Mouse (Mus musculus): Measurements from ENCODE around the gene Lrrc8b.
A peak's percentile ranks its signal among the peaks of the same experiment; 100 is the strongest.

Gene Lrrc8b

DNA sequence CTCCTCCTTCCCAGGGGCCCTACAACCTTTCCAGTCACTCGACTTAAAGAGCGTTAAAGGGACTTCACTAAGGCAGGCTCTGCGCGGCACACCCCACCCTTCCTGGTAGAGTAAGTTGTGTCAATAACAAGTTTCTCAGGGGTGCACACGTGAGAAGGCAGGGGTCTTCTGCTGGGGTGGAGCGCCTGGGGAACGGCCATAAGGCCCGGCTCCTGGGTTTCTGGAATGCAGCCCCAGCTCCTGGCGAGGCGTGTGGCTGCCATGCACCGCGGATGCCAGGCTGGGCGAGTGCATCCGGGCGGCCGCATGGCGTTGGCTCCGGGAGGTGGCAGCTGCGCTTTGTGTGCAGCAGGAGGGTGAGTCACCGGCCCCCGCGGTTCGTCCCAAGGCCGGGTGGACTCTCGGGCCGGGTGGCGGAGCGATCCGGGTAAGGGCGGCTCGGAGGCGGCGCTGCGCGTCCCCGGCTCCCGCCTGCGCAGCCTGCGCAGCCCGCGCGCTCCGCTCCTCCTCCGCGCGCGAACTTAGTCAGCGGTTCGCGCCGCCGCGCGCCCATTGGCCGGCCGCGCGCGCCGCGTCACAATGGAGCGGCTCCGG, at the start of gene Lrrc8b:
Lrrc8b (plus strand) TSS at position 578 of the 594 bp plus-strand sequence.
- peak; percentile 85 for DNase-seq

DNA sequence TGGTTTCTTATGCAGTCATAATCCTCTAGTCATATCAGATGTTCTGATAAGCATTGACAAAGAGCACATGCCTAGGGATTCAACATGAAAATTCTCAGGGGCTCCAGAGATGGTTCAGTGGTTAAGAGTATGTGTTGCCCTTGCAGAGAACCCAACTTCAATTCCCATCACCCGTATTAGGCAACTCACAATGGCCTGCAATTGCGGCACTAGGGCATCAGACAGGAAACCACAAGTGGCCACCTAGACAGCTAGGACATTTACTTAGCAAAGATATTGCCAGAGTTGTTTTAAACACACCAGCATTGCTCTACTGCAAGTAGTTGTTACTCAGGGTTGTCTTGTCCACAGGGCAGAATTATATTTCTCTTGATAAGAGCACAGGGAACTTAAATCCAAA, 34.1 kb upstream of the Lrrc8b start:
- DNase-seq = no peak

DNA sequence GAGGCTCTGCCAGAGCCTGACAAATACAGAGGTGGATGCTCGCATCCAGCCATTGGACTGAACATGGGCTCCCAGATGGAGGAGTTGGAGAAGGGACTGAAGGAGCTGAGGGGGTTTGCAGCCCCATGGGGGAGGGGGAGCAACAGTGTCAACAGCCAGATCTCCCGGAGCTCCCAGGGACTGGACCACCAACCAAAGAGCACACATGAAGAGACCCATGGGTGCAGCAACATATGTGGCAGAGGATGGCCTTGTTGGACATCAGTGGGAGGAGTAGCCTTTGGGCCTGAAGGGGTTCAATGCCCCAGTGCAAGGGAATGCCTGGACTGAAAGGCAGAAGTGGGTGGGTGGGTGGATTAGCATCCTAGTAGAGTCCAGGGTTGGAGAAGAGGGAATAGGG, 25.2 kb upstream of the Lrrc8b start:
- no peak for DNase-seq

DNA sequence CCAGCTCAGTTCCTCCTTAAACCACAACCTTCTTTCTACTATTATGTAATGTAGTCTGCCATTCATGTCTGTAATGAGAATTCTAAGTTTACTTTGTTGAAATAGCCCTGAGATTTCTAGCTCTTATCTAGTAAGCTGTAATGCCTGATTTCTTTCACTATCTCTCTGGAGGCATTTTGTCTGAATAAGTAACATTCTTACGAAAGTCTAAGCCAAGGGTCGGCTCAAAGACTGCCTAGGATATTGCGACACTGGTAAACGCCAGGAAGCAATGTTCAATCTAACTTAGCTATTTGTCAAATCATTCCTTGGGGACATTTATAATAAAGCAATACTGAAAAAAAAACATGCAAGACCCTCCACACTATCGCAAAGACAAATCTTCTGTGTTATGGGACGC, 21.8 kb upstream of the Lrrc8b start:
- DNase-seq = no peak

DNA sequence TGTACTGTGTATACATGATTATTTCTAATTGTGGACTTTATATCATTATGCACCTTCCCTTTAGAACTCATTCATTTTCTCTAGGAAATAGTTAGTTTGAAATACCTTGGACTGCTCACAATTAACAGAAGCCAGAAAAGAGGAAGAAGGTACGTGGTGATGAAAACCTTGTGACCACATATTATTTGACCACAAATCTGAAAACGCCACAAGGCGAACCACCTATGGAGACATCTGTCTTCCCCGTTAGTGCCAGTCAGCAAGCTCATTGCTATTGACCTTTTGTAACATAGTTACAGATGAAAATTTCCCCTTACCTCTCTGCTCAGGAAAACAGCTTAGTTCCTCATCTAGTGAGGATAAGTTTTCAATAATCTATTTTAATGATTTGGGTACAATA, 20.4 kb upstream of the Lrrc8b start:
- no peak for DNase-seq

DNA sequence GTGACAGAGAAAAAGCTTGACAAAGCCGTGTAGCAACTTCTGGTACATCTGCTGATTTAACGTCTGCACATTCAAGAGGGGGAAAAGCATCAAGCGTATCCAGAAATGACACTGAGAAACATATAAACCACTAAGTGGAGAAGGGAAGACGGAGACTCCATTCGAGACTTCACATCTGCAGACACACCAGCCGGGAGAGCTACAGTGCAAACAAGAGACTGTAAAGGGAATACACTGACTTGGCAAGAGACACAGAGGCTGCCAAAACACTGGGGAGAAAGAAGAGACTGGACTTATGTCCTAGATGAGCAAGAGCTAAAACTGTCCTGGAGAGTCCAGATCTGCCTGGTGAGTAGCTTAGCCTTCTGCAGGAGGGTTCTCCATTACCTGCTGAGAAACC, 16.6 kb upstream of the Lrrc8b start:
- no peak for DNase-seq

DNA sequence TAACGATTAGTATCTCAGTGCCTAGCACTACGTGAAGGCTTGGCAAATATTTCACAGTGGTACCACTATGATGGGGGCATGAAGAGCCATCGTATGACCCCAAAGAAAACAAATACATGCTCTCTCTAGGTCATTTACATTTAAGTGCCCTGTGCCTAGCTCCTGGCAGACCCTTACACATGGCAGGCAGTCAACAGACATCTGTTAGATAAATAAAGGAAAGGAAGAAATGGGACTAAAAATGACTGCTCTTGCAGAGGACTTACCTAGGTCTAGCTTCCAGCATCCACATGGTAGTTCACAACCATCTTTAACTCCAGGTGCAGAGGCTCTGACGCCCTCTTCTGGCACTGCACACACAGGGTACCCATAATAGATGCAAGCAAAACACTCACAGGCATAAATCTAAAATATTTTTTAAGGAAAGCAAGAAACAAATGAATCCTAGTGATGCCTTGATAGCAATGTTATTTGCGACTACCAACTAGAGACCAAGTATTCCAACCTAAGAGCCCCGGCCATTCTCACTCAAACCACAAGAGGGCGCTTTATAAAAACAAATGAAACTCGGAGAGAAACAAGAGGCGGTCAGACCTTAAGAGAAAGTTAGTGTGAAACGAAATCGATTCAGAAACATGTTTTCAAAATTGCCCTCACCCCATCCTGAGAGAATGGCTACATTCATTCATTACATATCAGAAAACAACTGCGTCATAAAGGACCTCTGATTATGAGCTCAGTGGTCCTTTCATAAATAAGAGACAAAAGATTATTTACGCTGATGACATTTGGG, 15.7 kb upstream of the Lrrc8b start:
- DNase-seq = peak; percentile 75

DNA sequence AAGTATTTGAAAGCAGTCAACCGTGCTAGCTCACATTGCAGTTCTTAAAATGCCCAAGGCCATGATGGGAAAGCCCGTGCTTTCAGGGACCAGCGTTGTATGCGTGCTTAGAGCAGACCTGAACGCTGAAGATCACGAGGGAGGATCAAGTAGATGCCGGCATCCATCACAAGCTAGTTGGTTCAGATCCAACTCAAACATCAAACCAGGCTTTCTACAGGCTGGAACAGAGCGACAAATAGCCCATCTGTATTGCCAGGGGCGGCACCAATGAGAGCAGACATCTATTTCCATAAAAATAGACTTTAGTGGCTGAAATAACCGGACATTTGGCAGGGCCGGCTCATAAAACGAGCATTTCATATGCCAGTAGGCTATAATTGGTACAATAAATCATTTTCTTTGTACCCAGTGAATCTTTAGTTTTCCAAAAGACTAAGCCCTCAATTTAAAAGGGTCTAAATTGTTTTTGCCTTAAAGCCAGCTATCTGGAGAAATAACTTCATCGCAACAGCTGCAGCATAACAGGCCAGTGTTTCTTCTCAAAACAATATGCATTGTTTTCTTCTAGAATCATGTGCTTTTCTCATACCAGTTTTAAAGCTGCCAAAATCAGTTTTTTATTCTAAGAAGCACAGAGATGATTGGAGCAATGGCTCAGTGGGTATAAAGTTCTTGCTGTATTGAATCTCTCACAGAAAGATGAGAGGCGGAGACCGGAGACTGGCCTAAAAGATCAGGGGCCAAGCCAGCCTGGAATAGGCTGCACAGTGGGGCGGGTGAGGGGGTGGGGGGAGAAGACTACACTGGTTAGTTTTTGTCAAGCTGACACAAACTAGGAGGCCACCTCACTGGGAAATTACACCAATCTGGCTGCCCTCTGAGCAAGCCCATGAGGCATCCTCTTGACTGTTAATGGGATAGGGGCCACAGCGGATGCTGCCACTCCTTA, 14.9 kb upstream of the Lrrc8b start:
- peak; percentile 13 for DNase-seq

DNA sequence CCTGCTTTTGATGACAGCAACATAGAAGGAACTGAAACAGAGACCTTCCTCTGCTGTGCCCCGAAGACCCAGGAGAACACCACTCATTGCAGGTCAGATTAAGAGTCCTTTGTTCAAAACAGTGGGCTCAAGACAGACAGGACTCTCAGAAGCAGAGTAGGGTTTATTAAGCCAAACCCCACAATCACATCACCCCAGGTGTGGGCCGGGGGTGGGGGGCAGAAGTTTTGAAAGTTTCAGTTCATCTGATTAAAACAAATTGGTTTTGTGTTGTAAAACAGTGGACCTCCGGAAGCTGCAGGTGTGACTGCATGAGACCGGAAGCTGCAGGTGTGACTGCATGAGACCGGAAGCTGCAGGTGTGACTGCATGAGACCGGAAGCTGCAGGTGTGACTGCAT, 14.0 kb upstream of the Lrrc8b start:
- DNase-seq = no peak

DNA sequence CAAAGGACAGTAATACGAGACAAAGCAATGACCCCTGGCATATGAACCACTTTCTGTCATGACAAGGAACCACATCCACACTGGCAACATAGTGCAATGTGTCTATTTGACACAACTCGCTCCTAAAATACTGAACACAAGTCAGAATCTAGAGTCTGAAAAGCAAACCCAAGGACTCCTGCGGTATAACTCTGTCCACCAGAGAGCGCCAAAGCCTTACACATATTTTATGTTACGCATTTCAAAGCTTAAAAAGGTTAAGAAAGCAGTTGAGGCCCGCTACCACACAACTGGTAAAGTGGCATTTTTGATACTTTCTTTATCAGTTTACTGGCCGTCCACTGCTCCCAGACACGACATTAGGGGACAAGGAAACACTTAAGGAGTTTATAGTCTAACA, 10.6 kb upstream of the Lrrc8b start:
- DNase-seq = peak; percentile 84

DNA sequence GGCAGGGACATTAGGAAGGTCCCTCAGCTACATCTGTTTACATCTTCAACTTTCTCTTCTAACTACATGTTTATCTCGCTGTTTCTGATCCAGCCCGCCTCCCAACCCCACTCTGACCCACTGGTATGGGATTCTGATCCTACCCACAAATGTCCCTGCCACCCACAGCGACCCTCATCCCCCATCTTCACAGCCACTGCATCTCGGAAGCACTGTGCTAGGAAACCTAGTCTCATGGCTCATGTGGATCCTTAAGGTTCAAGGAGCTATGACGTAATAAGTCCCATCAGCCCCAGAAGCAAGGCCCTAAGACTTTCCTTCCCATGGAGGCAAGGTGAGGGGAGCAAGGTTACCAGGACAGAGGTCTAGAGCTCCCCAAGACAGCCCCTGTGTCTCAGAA, 7.9 kb upstream of the Lrrc8b start:
- no peak for DNase-seq

DNA sequence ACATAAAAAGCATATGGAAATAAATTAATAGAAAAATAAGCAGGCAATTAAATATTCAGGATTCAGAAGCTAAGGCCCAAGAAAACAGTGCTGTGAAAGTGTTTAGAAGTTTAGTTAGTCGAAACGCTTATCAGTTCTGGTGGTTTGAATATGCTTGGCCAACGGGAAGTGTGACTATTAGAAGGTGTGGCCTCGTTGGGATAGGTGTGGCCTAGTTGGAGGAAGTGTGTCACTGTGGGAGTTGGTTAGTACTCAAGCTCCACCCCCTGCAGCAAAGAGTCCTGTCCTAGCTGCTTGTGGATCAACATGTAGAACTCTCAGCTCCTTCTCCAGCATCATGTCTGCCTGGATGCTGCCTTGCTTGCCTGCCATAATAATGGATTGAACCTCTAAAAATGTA, 6.5 kb upstream of the Lrrc8b start:
- DNase-seq = no peak

DNA sequence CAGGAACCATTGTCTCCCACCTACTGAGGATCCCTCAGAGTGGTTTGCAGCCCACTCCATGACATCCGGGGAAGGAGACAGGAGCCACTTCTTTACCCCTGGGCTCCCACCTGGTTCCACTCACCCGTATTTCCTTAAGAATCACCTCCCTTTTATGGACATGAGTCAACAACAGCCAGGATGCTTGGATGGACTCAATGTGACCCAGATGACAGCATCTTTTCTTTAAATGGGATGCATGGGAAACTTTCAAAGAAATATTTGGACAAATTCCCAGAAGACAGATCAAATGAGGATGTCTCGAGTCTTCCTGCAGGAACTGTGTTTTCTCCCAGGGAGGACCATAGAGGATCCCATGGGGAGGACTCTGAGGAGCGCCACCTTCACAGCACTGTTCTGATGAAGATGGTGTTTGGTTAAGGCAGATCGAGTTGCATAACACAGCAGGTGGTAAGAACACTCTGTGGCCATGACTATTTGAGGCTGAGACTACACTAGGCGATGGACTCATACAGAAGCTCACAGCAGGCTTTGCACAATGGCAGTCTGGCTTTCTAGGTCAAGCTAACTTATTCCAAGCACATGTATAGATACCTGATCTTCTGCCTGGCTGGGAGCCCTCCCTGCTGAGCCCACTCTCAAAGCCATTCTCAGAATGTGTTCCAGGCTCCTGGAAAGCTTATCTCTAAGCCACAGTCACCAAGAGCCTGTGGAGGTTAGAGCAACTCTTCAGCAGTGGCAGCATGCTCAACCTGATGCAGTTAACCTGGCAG, 4.9 kb upstream of the Lrrc8b start:
- no peak for DNase-seq

DNA sequence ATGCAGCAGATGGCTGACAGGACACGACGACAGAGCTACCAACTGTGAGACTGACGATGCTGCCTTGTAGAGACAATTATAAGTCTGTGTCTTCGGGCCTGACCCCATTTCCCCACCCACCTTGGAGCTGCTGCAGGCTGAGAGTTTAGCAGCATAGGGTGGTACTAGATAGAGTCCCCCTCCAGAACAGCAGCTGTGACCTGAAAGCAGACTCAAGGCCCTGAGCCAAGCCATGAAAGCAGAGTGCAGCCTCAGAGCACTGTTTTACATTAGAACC, 4.3 kb upstream of the Lrrc8b start:
- DNase-seq = no peak

DNA sequence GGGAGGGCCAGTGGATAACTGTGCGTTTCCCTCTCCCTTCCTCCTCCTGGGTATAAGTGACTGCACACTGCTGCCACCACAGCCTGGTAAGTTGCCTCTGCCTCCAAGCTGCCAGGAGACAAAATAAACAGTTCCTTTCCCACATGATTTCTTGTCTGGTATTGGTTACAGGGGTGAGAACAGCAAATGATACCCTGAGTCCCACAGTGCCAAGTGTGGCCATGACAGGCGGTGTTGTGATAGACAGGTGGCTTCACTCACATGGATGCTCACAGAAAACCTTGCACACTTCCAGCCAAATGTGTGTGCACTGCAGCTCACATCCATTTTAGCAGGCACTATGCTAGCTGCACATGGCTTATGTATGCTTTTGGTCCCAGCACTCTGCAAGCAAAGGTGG, 3.8 kb upstream of the Lrrc8b start:
- no peak for DNase-seq

DNA sequence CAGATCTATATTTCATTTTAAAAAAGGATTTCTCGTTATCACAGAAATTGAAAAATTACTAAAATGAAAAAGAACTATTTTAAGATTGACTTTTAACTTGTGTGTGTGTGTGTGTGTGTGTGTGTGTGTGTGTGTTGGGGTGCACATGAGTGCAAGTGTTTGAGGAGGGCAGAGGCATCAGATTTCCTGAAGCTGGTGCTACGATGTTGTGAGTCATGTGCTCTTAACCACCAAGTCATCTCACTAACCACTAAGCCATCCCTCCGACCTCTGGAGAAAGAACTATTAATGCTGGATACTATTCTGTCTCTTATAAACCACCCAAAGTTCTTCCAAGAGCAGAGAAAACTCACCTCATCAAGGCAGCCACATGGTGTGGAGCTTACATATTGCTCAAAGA, 2.9 kb upstream of the Lrrc8b start:
- DNase-seq = no peak

DNA sequence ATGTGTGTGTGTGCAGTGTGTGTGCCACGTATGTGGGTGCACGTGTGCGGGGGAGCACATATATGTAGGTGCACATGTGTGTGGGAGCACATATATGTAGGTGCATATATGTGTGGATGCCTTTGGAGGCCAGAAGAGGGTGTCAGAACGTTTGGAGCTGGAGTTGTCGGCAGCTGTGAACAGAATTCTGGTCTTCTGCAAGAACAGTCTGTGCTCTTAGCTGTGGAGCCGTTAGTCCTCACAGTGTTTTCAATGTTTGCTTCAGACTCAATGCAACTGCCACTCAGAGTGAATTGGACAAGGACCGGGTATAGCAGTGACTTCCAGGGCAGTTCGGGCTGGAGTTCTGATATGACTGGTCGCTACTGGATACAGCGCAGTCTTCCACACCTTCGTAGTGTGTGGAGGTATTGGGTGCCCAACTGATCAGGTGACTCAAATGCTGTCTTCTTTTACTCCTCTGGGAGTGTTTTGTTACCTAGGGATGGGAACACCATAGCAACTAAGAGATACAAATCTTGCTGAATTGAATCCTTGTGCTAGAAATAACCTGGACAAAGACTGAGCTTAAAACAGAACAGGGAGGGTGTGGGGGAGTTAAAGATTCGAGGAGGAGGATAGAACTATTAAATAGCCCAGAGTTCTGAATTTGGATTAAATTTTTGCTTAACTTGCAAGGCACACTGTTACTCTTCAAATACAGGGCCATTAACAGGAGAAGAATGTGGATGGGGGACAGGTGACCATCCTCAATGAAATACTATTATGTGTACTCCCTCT, 1.0 kb upstream of the Lrrc8b start:
- DNase-seq = no peak

DNA sequence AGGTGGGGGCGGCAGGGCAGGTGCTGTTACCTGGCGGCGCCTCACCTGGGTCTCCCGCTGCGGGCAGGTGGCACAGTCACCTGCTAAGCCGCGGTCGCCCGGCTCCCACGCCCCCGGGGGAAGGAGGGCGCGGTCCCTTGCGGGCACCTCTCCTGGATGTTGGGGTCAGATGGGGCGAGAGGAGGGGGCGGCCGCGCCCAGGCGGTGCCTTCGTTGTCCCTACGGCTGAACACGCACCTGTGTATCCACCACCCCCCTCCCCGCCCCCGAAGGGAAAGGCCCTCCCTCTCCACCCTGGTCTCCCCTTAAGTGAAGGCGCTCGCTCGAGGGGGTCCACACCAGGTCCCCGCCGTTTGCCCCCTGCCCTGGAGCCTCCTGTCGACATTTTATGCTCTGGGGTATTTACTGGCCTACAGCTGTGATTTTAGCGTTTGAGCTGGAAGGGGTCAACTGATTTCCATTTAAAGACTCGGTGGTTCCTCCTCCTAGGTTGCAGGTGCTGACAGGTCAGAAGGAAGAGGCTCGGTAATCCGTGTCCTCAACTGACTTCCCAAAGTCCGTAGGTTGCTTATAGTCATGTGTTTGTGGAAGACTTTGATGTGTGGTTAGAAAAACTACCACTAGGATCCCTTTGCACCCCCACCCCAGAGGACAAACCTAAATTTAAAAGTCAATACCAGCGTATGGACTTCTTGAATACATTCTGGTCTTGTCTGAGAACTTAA, 538 bp downstream of the Lrrc8b start:
- peak; percentile 50 for DNase-seq

DNA sequence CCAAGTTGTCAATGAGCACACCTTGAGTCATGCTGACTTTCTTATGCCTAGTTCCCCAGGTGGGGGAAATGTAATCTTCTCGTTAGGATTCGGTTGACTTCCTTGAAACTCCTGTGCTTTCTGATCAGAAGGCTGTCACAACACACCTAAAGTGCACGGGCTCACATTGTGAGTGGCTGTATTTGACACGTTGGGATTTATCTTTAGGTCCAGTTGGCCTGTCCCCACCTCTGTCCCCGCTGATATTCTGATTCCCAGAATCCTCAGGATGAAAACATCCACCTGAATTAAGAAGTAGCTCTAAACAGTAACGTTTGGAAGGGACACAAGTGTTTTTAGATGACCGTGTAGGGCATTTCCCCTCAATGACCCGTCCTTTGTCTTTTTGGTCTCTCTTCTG, 1.6 kb downstream of the Lrrc8b start:
- no peak for DNase-seq

DNA sequence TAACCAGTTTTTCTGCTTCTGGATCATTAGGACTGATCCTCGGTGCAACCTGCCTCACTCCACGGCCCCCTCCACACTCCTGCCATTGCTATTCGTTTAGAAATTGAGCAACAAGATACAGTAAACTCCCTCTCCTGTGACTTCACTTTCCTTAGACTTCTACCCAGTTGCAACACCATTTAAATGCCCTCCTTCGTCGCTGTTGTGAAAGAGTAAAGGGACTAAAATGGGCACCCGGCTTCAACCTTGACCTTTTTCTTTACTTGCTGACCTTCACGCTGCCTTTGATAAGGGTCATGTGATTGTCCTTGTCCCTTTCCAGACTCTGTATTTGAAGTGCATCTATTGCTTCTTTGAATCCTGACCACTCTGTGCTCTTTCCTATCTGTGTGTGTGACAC, 2.8 kb downstream of the Lrrc8b start:
- DNase-seq = no peak

DNA sequence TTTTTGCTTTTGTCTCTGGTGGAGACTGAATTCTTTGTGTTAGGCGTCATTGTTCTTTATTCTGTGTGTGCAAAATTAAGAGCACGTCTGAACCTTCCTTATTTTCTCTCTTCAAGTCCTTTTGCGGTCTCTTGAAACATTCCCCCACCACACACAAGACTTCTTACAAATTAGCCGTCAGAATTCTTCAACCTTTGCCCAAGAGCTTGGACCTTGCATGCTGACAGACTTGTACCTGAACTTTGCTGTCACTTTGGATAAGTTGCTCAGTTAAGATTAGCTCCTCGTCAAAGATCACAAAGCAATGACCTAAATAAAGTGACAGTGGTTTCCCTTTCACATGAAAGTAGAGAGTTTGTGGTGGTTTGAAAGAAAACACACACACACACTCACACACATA, 3.3 kb downstream of the Lrrc8b start:
- no peak for DNase-seq

DNA sequence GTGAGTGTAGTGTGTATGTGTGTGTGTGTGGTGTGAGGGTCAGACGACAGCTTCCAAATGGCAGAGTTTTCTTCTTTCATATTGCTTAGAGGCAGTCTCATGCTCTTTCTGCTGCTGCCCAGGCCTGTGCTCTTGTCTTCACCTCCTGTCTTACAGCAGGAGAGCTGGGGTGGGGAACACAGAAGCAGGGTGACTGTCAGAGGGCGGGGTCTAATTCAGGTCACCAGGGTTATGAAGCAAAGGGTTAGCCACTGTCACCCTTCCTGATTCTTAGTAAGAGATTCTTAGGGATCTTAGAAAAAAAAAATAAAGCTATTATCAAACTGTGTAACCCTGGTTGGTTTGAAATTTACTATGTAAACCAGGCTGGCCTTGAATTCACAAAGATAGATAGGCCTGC, 10.0 kb downstream of the Lrrc8b start:
- DNase-seq = no peak

All from kidney, adult 18-20 months (tissue).